Mouse (Mus musculus): ENCODE results near the gene Tll1. TPM values are rescaled to one million over a fixed set of nuclear protein-coding genes. Genes with fewer than 3 reads are reported as not detected.
"Not testable (repeated sequence)": the region's sequence is repeated elsewhere in the genome, so short reads cannot be mapped to it uniquely, and the experiment has no call there.

Tll1 gene
- total RNA-seq, 2 experiments from 2014 or later = 1.6 to 2.0 TPM

DNA sequence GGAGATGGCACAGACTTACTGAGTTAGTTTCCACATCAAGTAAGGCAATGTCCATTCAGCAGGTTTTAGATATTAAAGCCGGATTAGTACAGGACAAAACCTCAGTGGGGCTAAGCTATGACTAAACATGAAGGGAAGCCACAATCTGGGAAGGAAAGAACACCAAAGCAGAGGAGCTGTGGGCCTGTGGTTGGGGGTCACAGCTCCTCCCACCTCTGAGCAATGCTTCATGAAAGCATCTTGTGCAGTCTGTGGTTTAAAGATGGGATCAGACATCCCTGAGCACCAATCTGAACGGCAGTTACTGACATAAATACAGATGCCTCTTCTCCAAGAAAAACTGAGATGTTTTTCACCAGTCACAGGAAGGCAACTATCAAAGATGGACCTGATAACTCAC, 132.7 kb downstream of the Tll1 start:
- no peak for DNase-seq
- intact Hi-C loops (cut with DNase I) = no loop called here

DNA sequence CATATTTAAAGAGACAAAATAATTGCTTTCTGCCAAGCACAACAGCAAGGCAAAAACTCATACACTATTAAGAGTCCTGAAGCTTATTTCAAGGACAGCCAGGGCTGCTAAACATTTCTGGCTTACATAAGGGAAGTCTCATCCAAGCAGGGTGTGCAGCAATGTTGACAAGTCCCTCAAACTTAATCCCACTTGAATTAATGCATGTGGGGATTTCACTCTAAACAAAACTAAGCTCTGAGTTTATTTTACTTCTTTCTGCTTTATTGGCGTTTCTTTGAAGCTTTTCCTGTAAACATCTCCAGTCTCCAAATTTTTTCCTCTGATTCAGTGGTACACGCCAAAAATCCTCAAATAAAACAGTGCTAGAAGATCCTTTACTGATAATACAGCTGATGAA, 146.2 kb downstream of the Tll1 start:
- intact Hi-C loops (cut with DNase I) = no loop called here
- DNase-seq = no peak

DNA sequence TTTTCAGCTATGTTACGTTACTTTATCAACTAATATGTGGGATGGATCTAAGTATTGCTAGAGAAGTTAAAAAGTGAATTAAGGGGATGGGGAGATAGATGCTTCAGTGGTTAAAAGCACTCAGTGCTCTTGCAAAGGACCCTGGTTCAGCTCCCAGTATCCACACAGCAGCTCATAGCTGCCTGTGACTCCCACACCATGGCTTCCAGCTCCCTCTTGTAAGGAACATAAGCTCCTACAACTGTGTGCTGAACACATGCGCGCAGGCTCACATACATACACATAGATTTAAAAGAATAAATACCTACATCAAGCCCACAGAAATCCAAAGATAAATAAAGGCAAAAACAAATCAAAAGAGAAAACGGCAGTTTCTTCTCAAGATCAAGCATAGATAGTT, 148.5 kb downstream of the Tll1 start:
- intact Hi-C loops (cut with DNase I) = no loop called here
- no peak for DNase-seq

DNA sequence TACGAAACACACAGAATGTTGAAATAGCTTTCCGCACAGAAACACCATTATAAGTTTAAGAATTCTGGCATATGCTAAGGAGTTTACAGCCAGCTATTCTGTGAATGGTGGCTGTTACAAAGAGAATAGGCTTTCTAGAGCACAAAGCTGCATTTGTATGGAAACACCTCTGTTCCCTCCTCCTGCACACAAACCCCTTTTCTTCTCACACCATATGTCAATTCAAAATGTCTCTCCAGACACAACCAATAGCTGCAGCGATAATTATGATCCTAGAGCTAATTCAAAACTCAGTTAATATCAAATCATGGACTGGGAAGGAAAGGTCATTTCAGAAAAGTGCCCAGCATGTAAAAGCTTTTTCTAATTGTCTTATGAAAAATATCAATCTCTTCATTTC, 157.5 kb downstream of the Tll1 start:
- intact Hi-C loops (cut with DNase I) = no loop called here
- DNase-seq = no peak

DNA sequence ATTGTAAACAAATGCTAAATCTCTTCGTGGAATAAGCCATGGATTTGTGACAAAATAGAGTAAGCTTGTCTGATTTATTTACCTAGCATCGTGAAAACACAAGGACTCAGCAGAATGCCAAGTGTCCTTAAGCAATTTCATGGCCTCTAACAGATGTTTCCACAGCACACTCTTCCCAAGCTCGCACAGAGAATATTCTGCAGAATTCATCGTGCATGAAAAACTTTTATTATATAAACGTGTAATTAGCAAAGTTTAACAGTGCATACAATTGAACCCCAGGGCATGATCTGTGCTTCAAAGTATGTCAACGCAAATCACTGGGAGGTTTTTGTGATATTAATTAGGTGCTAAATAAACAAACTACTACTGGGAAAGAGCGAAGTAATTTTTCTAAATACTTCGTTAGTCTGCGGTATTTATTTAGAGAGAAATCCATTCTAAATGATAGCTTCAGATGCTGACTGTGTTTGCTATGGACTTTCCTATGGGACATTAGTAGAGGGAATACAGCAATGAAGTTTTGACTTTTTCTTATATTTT, 158.0 kb downstream of the Tll1 start:
- DNase-seq = no peak
- intact Hi-C loops (cut with DNase I) = no loop called here

DNA sequence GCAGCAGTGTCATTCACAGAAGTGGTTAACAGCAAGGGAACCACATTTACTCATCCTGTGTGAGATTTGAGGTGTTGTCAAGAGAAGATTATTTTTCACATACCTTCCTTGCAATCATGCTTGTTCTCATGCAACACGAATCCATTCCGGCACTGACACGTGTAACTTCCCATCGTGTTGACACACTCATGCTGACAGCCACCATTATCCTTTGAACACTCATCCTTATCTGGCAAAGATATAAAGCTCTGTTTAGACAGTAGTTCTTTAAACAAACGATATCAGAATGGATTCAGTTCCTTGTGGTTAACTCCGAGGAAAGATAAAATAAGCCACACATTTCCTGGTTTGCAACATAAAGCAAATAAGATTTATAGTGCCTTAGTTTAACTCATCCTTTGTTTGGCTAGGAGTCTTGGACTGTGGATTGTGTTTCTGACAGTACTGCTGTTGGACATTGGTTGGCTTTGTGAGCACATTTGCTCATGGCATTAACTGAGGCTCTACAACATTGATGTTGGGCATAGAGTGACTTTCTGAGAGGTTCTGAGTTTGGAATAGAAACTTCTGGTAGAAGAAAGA, 164.7 kb downstream of the Tll1 start:
- intact Hi-C loops (cut with DNase I) = no loop called here
- no peak for DNase-seq

DNA sequence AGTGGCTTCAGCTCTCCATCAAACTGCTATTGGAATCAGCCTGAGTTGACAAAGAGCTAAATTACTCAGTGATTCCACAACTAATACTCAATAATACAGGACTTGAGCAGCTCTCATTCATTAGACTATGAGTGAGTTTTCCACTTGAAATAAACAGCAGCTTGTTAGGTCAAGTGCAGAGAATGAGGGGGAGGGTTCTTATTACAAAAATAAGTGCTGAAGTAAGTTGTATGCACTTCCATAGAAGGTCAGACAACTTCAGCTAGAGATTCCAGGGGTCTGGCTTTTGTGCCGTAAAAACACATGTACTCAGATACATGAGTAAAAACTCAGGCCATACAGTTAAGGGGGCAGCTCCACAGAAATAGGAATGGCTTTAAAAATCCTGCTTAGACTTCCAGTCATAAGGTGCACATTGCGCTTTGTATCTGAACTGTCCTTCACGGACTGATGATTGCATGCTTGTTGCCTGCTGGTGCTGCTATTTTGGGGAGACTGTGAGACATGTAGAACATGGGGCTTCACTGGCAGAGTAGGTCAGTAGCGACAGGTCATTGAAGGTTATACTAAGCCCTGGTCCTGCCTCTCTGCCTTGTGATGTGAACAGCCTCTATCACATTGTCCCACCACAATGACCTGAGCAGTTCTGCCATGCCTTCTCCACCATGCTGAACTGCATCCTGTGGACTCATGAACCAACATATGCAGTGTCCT, 175.2 kb downstream of the Tll1 start:
- peak; percentile 12 to 24 for DNase-seq
- intact Hi-C loops (cut with DNase I) = no loop called here

DNA sequence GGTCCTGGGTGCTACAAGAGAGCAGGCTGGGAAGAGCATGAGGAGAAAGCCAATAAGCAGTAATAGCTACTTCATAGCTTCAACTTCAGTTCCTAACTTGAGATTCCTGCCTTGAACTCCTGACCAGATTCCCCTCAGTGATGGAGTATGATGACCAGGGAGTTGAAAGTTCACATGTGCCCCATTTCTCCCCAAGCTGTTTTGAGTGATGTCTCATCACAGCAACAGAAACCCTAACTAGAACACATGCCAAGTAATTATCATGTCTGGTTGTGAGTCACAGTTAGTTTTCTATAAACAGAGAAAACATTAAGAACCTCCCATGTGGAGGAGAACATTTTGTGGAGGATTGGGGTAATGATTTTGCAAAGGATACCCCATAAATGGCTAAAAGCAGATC, 176.0 kb downstream of the Tll1 start:
- DNase-seq = no peak
- intact Hi-C loops (cut with DNase I) = no loop called here

DNA sequence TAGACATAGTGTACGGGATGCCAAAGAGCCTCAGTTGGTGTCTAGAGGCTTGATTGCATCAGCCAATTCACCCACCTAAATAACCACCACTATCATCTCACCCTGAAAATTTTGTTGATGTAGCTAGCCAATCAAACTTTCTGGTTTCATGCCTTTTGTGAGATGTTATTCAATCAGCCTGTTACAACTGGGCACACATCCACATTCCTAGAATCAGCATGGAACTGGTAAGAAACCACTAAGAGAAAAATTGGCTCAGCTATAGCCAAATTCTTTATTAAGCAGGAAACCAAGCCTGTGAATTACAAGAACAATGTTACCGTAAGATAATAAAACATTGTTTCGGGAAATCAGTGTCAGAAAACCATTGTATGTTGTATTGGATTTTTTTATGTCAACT, 176.5 kb downstream of the Tll1 start:
- intact Hi-C loops (cut with DNase I) = loop anchor here (10.0 kb wide), 2 partner anchors 175 to 915 kb away; partner anchors contain the start of genes Tll1 and Tmem192
- DNase-seq = no peak

DNA sequence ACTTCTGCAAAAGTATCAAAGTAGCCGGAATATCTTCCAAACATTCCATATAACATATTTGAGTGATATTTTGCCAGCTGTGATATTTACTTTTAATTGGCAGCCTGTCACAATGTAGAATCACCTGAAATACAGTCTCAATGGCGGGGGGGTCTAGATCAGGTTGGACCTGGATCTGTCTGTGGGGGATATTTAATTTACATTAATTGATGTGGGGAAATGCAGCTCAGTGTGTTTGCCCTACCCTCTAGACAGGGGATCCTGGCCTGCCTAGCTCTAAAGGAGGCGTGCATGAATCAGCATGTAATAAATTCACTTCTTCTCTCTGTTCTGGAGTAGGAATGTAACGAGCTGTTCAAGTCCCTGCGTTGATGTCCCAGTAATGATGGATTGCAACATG, 181.7 kb downstream of the Tll1 start:
- intact Hi-C loops (cut with DNase I) = loop anchor here (5.0 to 10.0 kb wide), 3 partner anchors 180 to 920 kb away; partner anchors contain the start of genes Tll1 and Tmem192
- DNase-seq = no peak

DNA sequence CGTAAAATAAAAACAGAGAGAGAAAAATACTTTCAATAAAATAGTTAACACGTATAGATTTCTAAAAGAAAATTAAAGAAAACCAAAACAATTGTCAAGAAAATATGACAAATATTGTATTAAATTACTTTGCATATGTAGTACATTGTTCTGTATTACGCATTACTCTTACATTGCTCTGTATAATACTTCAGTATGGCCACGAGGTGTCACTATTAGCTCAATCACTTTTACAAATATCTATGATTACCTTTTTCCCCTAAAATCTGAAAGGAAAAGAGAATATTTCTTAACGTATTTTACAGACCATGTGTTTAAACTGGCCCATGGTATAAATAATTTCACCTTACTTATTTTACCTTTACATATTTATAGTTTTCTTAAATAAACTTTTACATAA, 182.5 kb downstream of the Tll1 start:
- peak in 1 of 2 experiments; percentile 32 for DNase-seq
- intact Hi-C loops (cut with DNase I) = loop anchor here (1.0 to 10.0 kb wide), 4 partner anchors 181 to 921 kb away; partner anchors contain the start of genes Tll1 and Tmem192

DNA sequence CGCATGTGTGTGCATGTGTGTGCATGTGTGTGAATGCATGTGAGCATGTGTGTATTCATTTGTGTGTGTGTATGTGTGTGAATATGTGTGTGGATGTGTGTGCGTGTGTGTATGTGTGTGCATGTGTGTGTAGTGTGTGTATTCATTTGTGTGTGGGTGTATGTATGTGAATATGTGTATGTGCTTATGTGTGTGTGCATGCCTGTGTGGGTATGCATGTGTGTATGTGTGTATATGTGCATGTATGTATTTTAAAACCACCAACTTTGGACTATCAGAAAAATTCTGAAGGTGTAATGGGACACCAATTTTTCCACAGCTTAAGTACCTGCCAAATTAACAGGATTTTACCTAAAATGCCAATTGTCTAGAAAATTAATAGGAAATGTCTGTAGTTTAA, 183.0 kb downstream of the Tll1 start:
- intact Hi-C loops (cut with DNase I) = loop anchor here (1.0 to 10.0 kb wide), 4 partner anchors 182 to 922 kb away; partner anchors contain the start of genes Tll1 and Tmem192
- no peak for DNase-seq

DNA sequence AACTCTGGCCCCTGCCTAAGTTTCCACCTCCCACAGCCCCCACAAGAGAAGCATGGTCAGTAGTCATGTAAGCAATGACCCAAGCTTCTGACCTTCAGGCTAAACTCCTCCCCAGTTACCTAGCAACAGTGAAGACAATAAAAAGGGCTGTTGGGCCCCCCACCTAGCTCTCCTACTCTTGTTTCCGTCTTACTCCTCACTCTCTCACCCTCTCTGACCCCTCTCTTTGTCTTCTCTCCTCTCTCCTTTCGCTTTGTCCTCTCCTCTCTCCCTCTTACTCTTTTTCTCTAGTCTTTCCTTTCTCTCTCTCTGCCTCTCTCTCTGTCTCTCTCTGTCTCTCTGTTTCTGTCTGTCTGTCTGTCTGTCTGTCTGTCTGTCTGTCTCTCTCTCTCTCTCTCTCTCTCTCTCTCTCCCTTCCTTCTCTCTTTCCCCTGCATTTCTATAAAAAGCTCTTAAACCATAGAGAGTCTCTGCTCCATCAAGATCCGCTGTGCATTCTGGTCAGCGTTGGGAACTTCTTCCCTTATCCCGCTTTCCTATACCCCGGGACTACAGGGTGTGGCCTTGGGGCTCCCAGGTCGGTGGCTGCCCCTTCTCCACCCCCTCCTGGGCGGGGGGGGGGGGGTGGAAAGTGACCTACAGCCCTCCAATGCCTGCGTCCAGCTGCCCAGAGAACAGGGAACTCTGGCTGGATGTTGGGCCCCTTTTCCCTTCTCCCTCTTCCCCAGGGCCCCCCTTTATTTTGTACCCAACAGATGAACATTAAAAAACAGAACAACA, 235.3 kb downstream of the Tll1 start:
- intact Hi-C loops (cut with DNase I); DNase-seq: not testable (repeated sequence)

All from heart, postnatal 10 days (tissue).